Mouse (Mus musculus): ENCODE measurements around the gene Dph5.

- TF ChIP-seq CTCF (IDR thresholded peaks at IDR 0.05; ENCODE audit: borderline replicate concordance, extremely low read depth, insufficient read depth, insufficient read length) (no peak), POLR2A (IDR thresholded peaks at IDR 0.05; ENCODE audit: borderline replicate concordance, extremely low read depth, insufficient read depth, insufficient read length, poor library complexity, severe bottlenecking) (no peak)
These were observed 56.7 kb downstream of the Dph5 start for GRCm38 (mm10) chr3:115944376-115944775.

All from brain, embryonic 14.5 days (tissue).